Comparison of ENCODE assay signal across 8 mouse cellular contexts in the genomic region with DNA sequence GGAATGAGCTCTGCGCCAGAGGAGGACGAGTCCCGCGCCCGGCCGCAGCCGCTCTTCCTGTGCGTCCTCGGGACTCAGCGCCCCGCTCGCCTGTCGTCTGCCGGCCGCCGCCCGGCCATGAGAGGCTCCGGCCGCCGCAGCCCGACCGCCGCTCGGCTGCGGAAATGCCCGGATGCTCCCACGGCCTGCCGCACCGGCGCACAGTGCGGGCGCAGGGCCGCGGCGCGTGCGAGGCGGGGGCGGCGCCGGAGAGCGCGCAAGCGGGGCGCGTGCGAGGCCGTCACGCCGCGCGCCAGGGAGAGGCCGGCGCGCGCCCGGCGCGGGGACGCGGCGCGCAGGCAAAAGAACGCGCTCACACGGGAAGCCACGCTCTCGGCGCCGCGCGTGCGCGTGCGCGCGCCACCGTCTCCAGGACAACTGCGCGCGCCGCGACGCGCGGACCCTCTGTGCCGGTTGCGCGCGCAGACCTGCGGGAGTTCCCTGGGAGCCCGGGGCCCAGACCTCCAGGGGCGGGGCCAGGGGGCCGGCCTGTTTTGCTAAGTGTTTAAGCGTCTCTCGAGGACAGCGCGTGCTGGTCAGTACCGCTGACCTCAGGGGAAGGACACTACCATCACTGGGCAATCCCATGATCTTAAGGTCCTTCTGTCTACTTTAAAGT. TPM values are rescaled to one million over a fixed set of nuclear protein-coding genes. Genes with fewer than 3 reads are reported as not detected.
DNase-seq lines count a peak whose midpoint lies in the region; ATAC-seq lines count a peak whose summit lies in the region.

A gene (minus strand): TSS at position 174 of the 658 bp plus-strand sequence.

- H3K27me3 ChIP-seq in intestine, embryonic 14.5 days (replicated peaks; ENCODE audit: control insufficient read depth, insufficient read depth, low read length), result 0 out of 2 replicates have a peak, but pooled peaks cover 8% of the 10 kb centered on the region

- H3K9ac ChIP-seq in intestine, embryonic 14.5 days (ENCODE audit: low read length), result peak within 1 kb of the TSS; percentile 61

- intact Hi-C loops in gastrocnemius, postnatal 14 days (cut with DNase I; ENCODE audit: low total_unique reads), result no loop called here
- intact Hi-C loops in left cerebral cortex, postnatal 14 days (cut with DNase I), result loop anchor here (2.0 kb wide), 1 partner anchor 85 kb away; a partner anchor contains a TSS

- peak within 1 kb of the TSS; percentile 93 for H3K4me2 ChIP-seq in intestine, embryonic 14.5 days (ENCODE audit: low read length)

- H3K27ac ChIP-seq in intestine, embryonic 14.5 days (ENCODE audit: low read depth), result no peak within 1 kb of the TSS

- H3K4me1 ChIP-seq in intestine, embryonic 14.5 days (replicated peaks; ENCODE audit: control insufficient read depth, insufficient read depth, low read length), result no peaks in the 10 kb centered on the region; the same call in 1 of the 2 replicates

- DNase-seq in adrenal gland, adult (ENCODE audit: inconsistent age in 2 of 2, low spot score in 1 of 2), result peak; percentile 96 to 97
- peak; percentile 91 for DNase-seq in gastrocnemius, postnatal 14 days
- DNase-seq in intestine, embryonic 14.5 days (ENCODE audit: low spot score), result peak; percentile 89
- DNase-seq in left cerebral cortex, postnatal 14 days (ENCODE audit: low spot score in 2 of 2), result peak; percentile 90 to 96
- DNase-seq in right cerebral cortex, postnatal 14 days, result peak; percentile 95
- DNase-seq in urinary bladder, postnatal 4 days (ENCODE audit: low spot score in 2 of 2), result peak; percentile 87 to 89

- no peaks in the 10 kb centered on the region for H3K9me3 ChIP-seq in intestine, embryonic 14.5 days (ENCODE audit: control insufficient read depth, low read length)

- peak; percentile 79 for ATAC-seq in common myeloid progenitor, adult 5-6 weeks (replicated peaks; ENCODE audit: low read depth, poor library complexity, severe bottlenecking)
- ATAC-seq in intestine, embryonic 14.5 days (replicated peaks; ENCODE audit: low FRiP score, low TSS enrichment, low read depth), result peak; percentile 94
- ATAC-seq in megakaryocyte-erythroid progenitor cell, adult 5-6 weeks (replicated peaks; ENCODE audit: low FRiP score, low TSS enrichment, poor library complexity, severe bottlenecking), result peak; percentile 62

- under 1% methylated on average over 68 of the region's 99 CpGs for WGBS in intestine, embryonic 14.5 days

- no peaks in the 10 kb centered on the region for H3K36me3 ChIP-seq in intestine, embryonic 14.5 days (ENCODE audit: control insufficient read depth, insufficient read depth, low read length)

- peak within 1 kb of the TSS; percentile 71 for H3K4me3 ChIP-seq in intestine, embryonic 14.5 days (ENCODE audit: low read depth, low read length)

RNA-seq across cellular contexts. Expression of the gene that starts here (rescaled TPM):
- 3.2 and 7.7 TPM in 2 replicates for total RNA-seq in common myeloid progenitor, adult 5-6 weeks (2017)
- total RNA-seq in gastrocnemius, postnatal 14 days (2021), result 1 to 10 TPM; 3.8 to 5.0 TPM
- 5.2 and 6.1 TPM in 2 replicates for polyA plus RNA-seq in intestine, embryonic 14.5 days (2014; fragmentation: Nextera tagmentation; extraction: Ambion mirVana)
- total RNA-seq in left cerebral cortex, postnatal 14 days (2021), result 100 to 1,000 TPM; 197 to 206 TPM
- 0.26 and 4.0 TPM in 2 replicates for total RNA-seq in megakaryocyte-erythroid progenitor cell, adult 5-6 weeks (2014; fragmentation: Nextera tagmentation)
- 0.91 and 2.6 TPM in 2 replicates for total RNA-seq in megakaryocyte-erythroid progenitor cell, adult 5-6 weeks (2017)

Comparison
In these comparisons a context has a peak if more than half of its experiments do, and no peak if none do; other contexts are left out.
1. RNA of the gene that starts here (total RNA-seq): 197 to 206 TPM in left cerebral cortex, postnatal 14 days; 3.2 to 7.7 TPM in common myeloid progenitor, adult 5-6 weeks, 3.8 to 5.0 TPM in gastrocnemius, postnatal 14 days and 0.26 to 4.0 TPM in megakaryocyte-erythroid progenitor cell, adult 5-6 weeks; every median in the first group is over 10 times any median in the second.
2. Peak in every context shown above with its lines, with median percentiles within 50 percentile points of each other: DNase-seq and ATAC-seq.